Mouse (Mus musculus): ENCODE measurements around the gene Fam110a. TPM values are rescaled to one million over a fixed set of nuclear protein-coding genes. Genes with fewer than 3 reads are reported as not detected.
A peak's percentile ranks its signal among the peaks of the same experiment; 100 is the strongest.
"Not testable (repeated sequence)": the region's sequence is repeated elsewhere in the genome, so short reads cannot be mapped to it uniquely, and the experiment has no call there.

Fam110a gene
- total and polyA plus RNA-seq, 2 experiments from 2014 or later = 3.0 to 6.2 TPM

DNA sequence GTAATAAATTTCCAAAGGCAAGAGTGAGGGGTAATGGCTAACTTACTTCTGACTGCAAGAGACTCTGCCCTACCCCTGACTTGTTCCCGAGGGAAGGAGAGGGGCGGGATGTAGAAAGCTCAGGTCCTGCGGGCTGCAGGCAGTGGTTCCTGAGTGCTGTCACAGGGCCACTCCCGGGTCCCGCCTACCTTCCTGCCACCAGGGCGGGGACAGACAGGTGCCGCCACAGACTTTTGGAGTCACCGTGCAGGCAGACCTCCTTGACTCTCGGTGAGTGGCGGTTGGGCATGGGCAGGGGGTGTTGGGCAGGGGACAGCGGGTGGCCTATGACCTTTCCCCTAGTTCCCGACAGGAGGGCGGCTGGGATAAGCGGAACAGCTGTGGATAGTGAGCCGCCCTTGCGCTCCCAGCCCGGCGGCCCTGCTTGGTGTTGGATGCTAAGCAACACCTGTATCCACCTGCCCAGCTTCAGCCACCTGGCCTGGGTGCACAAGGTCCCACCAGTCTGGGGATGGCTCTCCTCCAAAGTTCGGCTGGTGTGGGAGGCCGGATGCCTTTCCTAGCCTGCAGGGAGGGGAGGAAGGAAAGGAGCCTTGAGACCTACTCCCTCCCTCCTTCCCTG lies 19.8 kb upstream of the Fam110a start:
- no peak for DNase-seq (ENCODE audit: low spot score)
- no peaks in the 10 kb centered on the region for H3K9me3 ChIP-seq (replicated peaks; ENCODE audit: control insufficient read depth, low read length)
- no peaks in the 10 kb centered on the region for H3K36me3 ChIP-seq (replicated peaks; ENCODE audit: control insufficient read depth, insufficient read depth, low read length)
- peak overlapping the region; percentile 15; the same call in 1 of the 2 replicates for H3K4me2 ChIP-seq (ENCODE audit: low read depth, low read length)
- no peak overlapping the region for H3K9ac ChIP-seq (replicated peaks; ENCODE audit: low read depth, low read length)
- H3K27ac ChIP-seq (ENCODE audit: low read depth) = no peak overlapping the region
- TF ChIP-seq EP300 (IDR thresholded peaks at IDR 0.05; ENCODE audit: low read depth) = no peak
- no peak for TF ChIP-seq CTCF (IDR thresholded peaks at IDR 0.05; ENCODE audit: low read depth)
- 0 out of 2 replicates have a peak, but pooled peaks cover 8% of the 10 kb centered on the region for H3K4me1 ChIP-seq (ENCODE audit: control insufficient read depth, insufficient read depth)
- ATAC-seq (ENCODE audit: insufficient read depth, low read depth) = peak; percentile 16; the same call in 1 of the 2 replicates
- H3K4me3 ChIP-seq (ENCODE audit: low read depth, low read length) = no peak overlapping the region
- 11% methylated on average over 20 of the region's 20 CpGs for whole genome bisulfite sequencing
- peaks cover 46% of the 10 kb centered on the region for H3K27me3 ChIP-seq (ENCODE audit: control insufficient read depth, insufficient read depth, low read length)

- H3K4me1 ChIP-seq (ENCODE audit: control insufficient read depth, insufficient read depth) = 0 out of 2 replicates have a peak, but pooled peaks cover 8% of the 10 kb centered on the region
- peaks cover 53% of the 10 kb centered on the region for H3K27me3 ChIP-seq (ENCODE audit: control insufficient read depth, insufficient read depth, low read length)
- no peak overlapping the region for H3K4me2 ChIP-seq (ENCODE audit: low read depth, low read length)
These were observed 18.9 kb upstream of the Fam110a start for GRCm38 (mm10) chr2:151998932-151999331.

GRCm38 (mm10) chr2:151998505-151998899 lies 18.5 kb upstream of the Fam110a start:
- H3K27me3 ChIP-seq (ENCODE audit: control insufficient read depth, insufficient read depth, low read length) = peaks cover 58% of the 10 kb centered on the region
- no peak overlapping the region for H3K4me2 ChIP-seq (ENCODE audit: low read depth, low read length)
- no peaks in the 10 kb centered on the region for H3K9me3 ChIP-seq (replicated peaks; ENCODE audit: control insufficient read depth, low read length)
- H3K4me1 ChIP-seq (ENCODE audit: control insufficient read depth, insufficient read depth) = 0 out of 2 replicates have a peak, but pooled peaks cover 8% of the 10 kb centered on the region
- DNase-seq (ENCODE audit: low spot score) = no peak
- no peak overlapping the region for H3K27ac ChIP-seq (ENCODE audit: low read depth)
- H3K36me3 ChIP-seq (replicated peaks; ENCODE audit: control insufficient read depth, insufficient read depth, low read length) = no peaks in the 10 kb centered on the region
- no peak for ATAC-seq (ENCODE audit: insufficient read depth, low read depth)
- TF ChIP-seq CTCF (IDR thresholded peaks at IDR 0.05; ENCODE audit: low read depth) (no peak), EP300 (IDR thresholded peaks at IDR 0.05; ENCODE audit: low read depth) (no peak)
- H3K4me3 ChIP-seq (ENCODE audit: low read depth, low read length) = no peak overlapping the region
- no peak overlapping the region for H3K9ac ChIP-seq (replicated peaks; ENCODE audit: low read depth, low read length)
- WGBS = 49% methylated on average over 9 of the region's 9 CpGs

More at GRCm38 (mm10) chr2:151998932-151999331, 18.9 kb upstream of the Fam110a start:
- no peak for TF ChIP-seq CTCF (IDR thresholded peaks at IDR 0.05; ENCODE audit: low read depth)
- TF ChIP-seq EP300 (IDR thresholded peaks at IDR 0.05; ENCODE audit: low read depth) = no peak
- H3K9me3 ChIP-seq (replicated peaks; ENCODE audit: control insufficient read depth, low read length) = no peaks in the 10 kb centered on the region
- ATAC-seq (ENCODE audit: insufficient read depth, low read depth) (no peak), DNase-seq (ENCODE audit: low spot score) (no peak)
- no peak overlapping the region for H3K27ac ChIP-seq (ENCODE audit: low read depth)
- no peak overlapping the region for H3K9ac ChIP-seq (replicated peaks; ENCODE audit: low read depth, low read length)
- H3K36me3 ChIP-seq (replicated peaks; ENCODE audit: control insufficient read depth, insufficient read depth, low read length) = no peaks in the 10 kb centered on the region
- 52% methylated on average over 4 of the region's 4 CpGs for WGBS
- H3K4me3 ChIP-seq (ENCODE audit: low read depth, low read length) = no peak overlapping the region

- H3K9ac ChIP-seq (replicated peaks; ENCODE audit: low read depth, low read length) = no peak overlapping the region
- H3K27me3 ChIP-seq (ENCODE audit: control insufficient read depth, insufficient read depth, low read length) = peaks cover 63% of the 10 kb centered on the region
- H3K4me1 ChIP-seq (ENCODE audit: control insufficient read depth, insufficient read depth) = 0 out of 2 replicates have a peak, but pooled peaks cover 8% of the 10 kb centered on the region
- no peak overlapping the region for H3K4me2 ChIP-seq (ENCODE audit: low read depth, low read length)
- H3K9me3 ChIP-seq (replicated peaks; ENCODE audit: control insufficient read depth, low read length) = no peaks in the 10 kb centered on the region
- no peak overlapping the region for H3K4me3 ChIP-seq (ENCODE audit: low read depth, low read length)
- H3K27ac ChIP-seq (ENCODE audit: low read depth) = no peak overlapping the region
- no peak for DNase-seq (ENCODE audit: low spot score)
- 44% methylated on average over 8 of the region's 8 CpGs for WGBS
- no peaks in the 10 kb centered on the region for H3K36me3 ChIP-seq (replicated peaks; ENCODE audit: control insufficient read depth, insufficient read depth, low read length)
- TF ChIP-seq EP300 (IDR thresholded peaks at IDR 0.05; ENCODE audit: low read depth) = no peak
- no peak for TF ChIP-seq CTCF (IDR thresholded peaks at IDR 0.05; ENCODE audit: low read depth)
- no peak for ATAC-seq (ENCODE audit: insufficient read depth, low read depth)
These were observed 17.9 kb upstream of the Fam110a start for GRCm38 (mm10) chr2:151997776-151998504.

GRCm38 (mm10) chr2:151997190-151997575 lies 17.2 kb upstream of the Fam110a start:
- not testable (repeated sequence) for H3K4me1 ChIP-seq (ENCODE audit: control insufficient read depth, insufficient read depth); H3K4me2 ChIP-seq (ENCODE audit: low read depth, low read length); H3K9ac ChIP-seq (replicated peaks; ENCODE audit: low read depth, low read length); H3K27ac ChIP-seq (ENCODE audit: low read depth); DNase-seq (ENCODE audit: low spot score); H3K4me3 ChIP-seq (ENCODE audit: low read depth, low read length); H3K36me3 ChIP-seq (replicated peaks; ENCODE audit: control insufficient read depth, insufficient read depth, low read length); ATAC-seq (ENCODE audit: insufficient read depth, low read depth); H3K9me3 ChIP-seq (replicated peaks; ENCODE audit: control insufficient read depth, low read length)
- 53% methylated on average over 2 of the region's 2 CpGs for WGBS
- peaks cover 69% of the 10 kb centered on the region for H3K27me3 ChIP-seq (ENCODE audit: control insufficient read depth, insufficient read depth, low read length)

All from heart, postnatal 0 days (tissue).